Mouse (Mus musculus): Measurements from ENCODE around the gene Scoc. TPM values are rescaled to one million over a fixed set of nuclear protein-coding genes. Genes with fewer than 3 reads are reported as not detected.

The Scoc gene
- polyA plus RNA-seq, 1 experiment from 2014 or later = 212 TPM

GRCm38 (mm10) chr8:83426104-83426759 is 32.0 kb downstream of the Scoc start:
- no peak for ATAC-seq
- H3K9ac ChIP-seq (replicated peaks) = no peak overlapping the region
- no peak overlapping the region for H3K4me2 ChIP-seq (replicated peaks)
- no peak overlapping the region for H3K27ac ChIP-seq
- 81% methylated on average over 11 of the region's 11 CpGs for WGBS
- H3K9me3 ChIP-seq = no peaks in the 10 kb centered on the region
- H3K4me3 ChIP-seq (replicated peaks) = no peak overlapping the region
- H3K36me3 ChIP-seq = no peaks in the 10 kb centered on the region
- 0 out of 2 replicates have a peak, but pooled peaks cover 3% of the 10 kb centered on the region for H3K4me1 ChIP-seq (replicated peaks)
- no peaks in the 10 kb centered on the region for H3K27me3 ChIP-seq

- H3K27ac ChIP-seq = no peak overlapping the region
- H3K36me3 ChIP-seq = no peaks in the 10 kb centered on the region
- no peaks in the 10 kb centered on the region for H3K27me3 ChIP-seq
- 0 out of 2 replicates have a peak, but pooled peaks cover 3% of the 10 kb centered on the region for H3K4me1 ChIP-seq (replicated peaks)
- H3K9me3 ChIP-seq = no peaks in the 10 kb centered on the region
- no peak overlapping the region for H3K9ac ChIP-seq (replicated peaks)
- no peak overlapping the region for H3K4me2 ChIP-seq (replicated peaks)
- ATAC-seq = no peak
- H3K4me3 ChIP-seq (replicated peaks) = no peak overlapping the region
- 97% methylated on average over 6 of the region's 6 CpGs for WGBS
These were observed 33.0 kb downstream of the Scoc start for GRCm38 (mm10) chr8:83425202-83425601.

- 72% methylated on average over 13 of the region's 13 CpGs for WGBS
- Histone ChIP-seq H3K27me3 (no peaks in the 10 kb centered on the region), H3K4me3 (replicated peaks) (no peak overlapping the region), H3K9me3 (no peaks in the 10 kb centered on the region), H3K27ac (no peak overlapping the region), H3K4me2 (replicated peaks) (no peak overlapping the region), H3K9ac (replicated peaks) (no peak overlapping the region), H3K4me1 (replicated peaks) (0 out of 2 replicates have a peak, but pooled peaks cover 3% of the 10 kb centered on the region), H3K36me3 (no peaks in the 10 kb centered on the region)
- no peak for ATAC-seq
These were observed 35.0 kb downstream of the Scoc start for GRCm38 (mm10) chr8:83423032-83423825.

DNA sequence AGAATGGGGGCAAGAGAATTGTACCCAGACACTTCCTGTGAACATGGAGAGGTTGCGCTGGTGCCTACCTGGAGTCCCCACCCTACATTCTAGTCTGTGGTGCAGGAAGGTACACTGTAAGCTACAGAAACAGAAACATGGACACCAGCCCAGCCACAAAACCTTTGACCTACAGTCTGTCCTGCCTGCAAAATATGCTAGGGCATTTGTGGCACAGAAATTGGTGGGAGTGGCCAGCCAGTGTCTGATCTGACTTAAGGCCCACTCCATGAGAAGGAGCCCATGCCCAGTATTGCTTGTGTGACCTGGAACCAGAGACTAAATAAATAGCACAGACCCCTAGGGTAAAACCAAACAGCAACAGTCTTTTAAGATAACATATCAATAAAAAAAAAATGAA is 36.8 kb downstream of the Scoc start:
- no peaks in the 10 kb centered on the region for H3K36me3 ChIP-seq
- ATAC-seq = no peak
- 0 out of 2 replicates have a peak, but pooled peaks cover 3% of the 10 kb centered on the region for H3K4me1 ChIP-seq (replicated peaks)
- WGBS = 100% methylated on average over 1 of the region's 1 CpGs
- H3K4me3 ChIP-seq (replicated peaks) = no peak overlapping the region
- no peaks in the 10 kb centered on the region for H3K9me3 ChIP-seq
- no peak overlapping the region for H3K9ac ChIP-seq (replicated peaks)
- no peak overlapping the region for H3K4me2 ChIP-seq (replicated peaks)
- H3K27me3 ChIP-seq = no peaks in the 10 kb centered on the region
- no peak overlapping the region for H3K27ac ChIP-seq

GRCm38 (mm10) chr8:83418805-83419516 is 39.2 kb downstream of the Scoc start:
- 94% methylated on average over 11 of the region's 11 CpGs for WGBS
- no peak overlapping the region for H3K4me3 ChIP-seq (replicated peaks)
- ATAC-seq = no peak

DNA sequence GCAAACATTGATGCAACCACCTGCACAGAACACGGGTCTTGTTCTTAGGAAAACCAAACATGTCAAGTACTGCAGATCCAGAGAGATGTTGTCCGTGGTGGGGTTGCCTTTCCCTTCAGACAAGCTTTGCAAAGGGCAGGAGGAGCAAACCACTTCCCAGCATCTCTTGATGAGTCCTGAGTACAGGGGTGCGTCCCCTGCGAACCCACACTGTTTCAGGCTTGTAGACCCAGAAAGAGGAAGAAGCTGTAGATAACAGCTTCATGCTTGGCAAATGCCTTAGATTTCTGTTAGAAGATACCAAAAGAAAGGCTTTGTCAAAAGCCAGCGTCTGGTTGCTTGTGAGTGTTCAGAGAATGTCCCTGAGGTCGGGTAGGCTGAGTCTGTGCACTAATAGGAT is 40.2 kb downstream of the Scoc start:
- Histone ChIP-seq H3K4me1 (replicated peaks) (0 out of 2 replicates have a peak, but pooled peaks cover 1% of the 10 kb centered on the region), H3K9ac (replicated peaks) (no peak overlapping the region), H3K4me3 (replicated peaks) (no peak overlapping the region), H3K4me2 (replicated peaks) (no peak overlapping the region), H3K27me3 (no peaks in the 10 kb centered on the region), H3K9me3 (no peaks in the 10 kb centered on the region), H3K36me3 (no peaks in the 10 kb centered on the region), H3K27ac (no peak overlapping the region)
- 83% methylated on average over 6 of the region's 6 CpGs for WGBS
- no peak for ATAC-seq

More at GRCm38 (mm10) chr8:83418805-83419516, 39.2 kb downstream of the Scoc start:
- Histone ChIP-seq H3K4me1 (replicated peaks) (0 out of 2 replicates have a peak, but pooled peaks cover 3% of the 10 kb centered on the region), H3K9ac (replicated peaks) (no peak overlapping the region), H3K9me3 (no peaks in the 10 kb centered on the region), H3K4me2 (replicated peaks) (no peak overlapping the region), H3K27ac (no peak overlapping the region), H3K27me3 (no peaks in the 10 kb centered on the region), H3K36me3 (no peaks in the 10 kb centered on the region)

DNA sequence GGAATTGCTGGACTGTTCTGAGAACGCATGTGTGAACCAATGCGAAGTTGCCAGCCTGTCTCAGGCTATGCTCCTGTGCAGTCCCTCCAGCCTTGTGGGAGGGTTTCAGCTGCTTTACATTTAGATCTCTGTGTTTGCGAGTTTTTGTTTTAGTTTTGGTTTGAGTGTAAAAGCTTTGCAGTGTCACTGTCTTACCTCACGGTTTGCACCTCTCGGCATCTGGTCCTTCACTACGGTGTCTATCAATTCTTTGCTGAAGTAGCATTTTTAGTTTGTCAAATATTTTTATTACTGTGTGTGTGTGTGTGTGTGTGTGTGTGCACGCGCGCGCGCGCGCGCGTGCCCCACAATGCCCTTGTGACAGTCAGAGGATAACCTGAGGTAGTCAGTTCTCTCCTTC is 41.3 kb downstream of the Scoc start:
- no peak overlapping the region for H3K9ac ChIP-seq (replicated peaks)
- no peaks in the 10 kb centered on the region for H3K9me3 ChIP-seq
- no peaks in the 10 kb centered on the region for H3K36me3 ChIP-seq
- H3K4me2 ChIP-seq (replicated peaks) = no peak overlapping the region
- 96% methylated on average over 15 of the region's 15 CpGs for WGBS
- no peak overlapping the region for H3K4me3 ChIP-seq (replicated peaks)
- ATAC-seq = no peak
- no peaks in the 10 kb centered on the region for H3K27me3 ChIP-seq
- H3K27ac ChIP-seq = no peak overlapping the region
- H3K4me1 ChIP-seq (replicated peaks) = no peaks in the 10 kb centered on the region

- no peak overlapping the region for H3K9ac ChIP-seq (replicated peaks)
- H3K4me1 ChIP-seq (replicated peaks) = no peaks in the 10 kb centered on the region
- WGBS = 82% methylated on average over 7 of the region's 7 CpGs
- H3K4me3 ChIP-seq (replicated peaks) = no peak overlapping the region
- no peak overlapping the region for H3K27ac ChIP-seq
- H3K27me3 ChIP-seq = no peaks in the 10 kb centered on the region
- ATAC-seq = no peak
- H3K36me3 ChIP-seq = no peaks in the 10 kb centered on the region
- H3K9me3 ChIP-seq = no peaks in the 10 kb centered on the region
- H3K4me2 ChIP-seq (replicated peaks) = no peak overlapping the region
These were observed 49.7 kb downstream of the Scoc start for GRCm38 (mm10) chr8:83408496-83408895.

DNA sequence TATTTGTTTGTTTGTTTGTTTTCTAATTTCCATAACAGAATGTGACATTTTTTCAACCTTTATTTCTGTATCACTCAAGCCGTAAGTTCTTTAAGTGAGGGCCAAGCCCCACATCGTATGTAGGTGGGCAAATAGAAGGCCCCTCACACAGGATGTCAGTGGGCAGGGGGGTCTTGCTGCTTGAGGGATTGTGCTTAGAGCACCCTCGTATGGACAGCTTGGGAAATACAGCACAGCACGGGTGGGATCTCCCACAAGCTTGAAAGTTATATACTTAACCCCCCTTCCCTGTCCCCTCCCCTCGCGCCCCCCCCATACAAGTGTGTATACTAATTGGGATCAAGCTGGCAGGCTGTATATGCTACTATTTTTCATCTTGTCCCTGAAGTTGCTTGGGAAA is 51.4 kb downstream of the Scoc start:
- ATAC-seq = no peak
- H3K4me2 ChIP-seq (replicated peaks) = no peak overlapping the region

GRCm38 (mm10) chr8:83405548-83405947 is 52.6 kb downstream of the Scoc start:
- Histone ChIP-seq H3K4me2 (replicated peaks) (no peak overlapping the region), H3K36me3 (no peaks in the 10 kb centered on the region), H3K9ac (replicated peaks) (no peak overlapping the region), H3K4me1 (replicated peaks) (no peaks in the 10 kb centered on the region), H3K4me3 (replicated peaks) (no peak overlapping the region), H3K9me3 (no peaks in the 10 kb centered on the region), H3K27ac (no peak overlapping the region), H3K27me3 (no peaks in the 10 kb centered on the region)
- WGBS = 90% methylated on average over 10 of the region's 10 CpGs
- no peak for ATAC-seq

More for the DNA sequence above, 51.4 kb downstream of the Scoc start:
- Histone ChIP-seq H3K9ac (replicated peaks) (no peak overlapping the region), H3K27me3 (no peaks in the 10 kb centered on the region), H3K36me3 (no peaks in the 10 kb centered on the region), H3K4me1 (replicated peaks) (no peaks in the 10 kb centered on the region), H3K27ac (no peak overlapping the region), H3K9me3 (no peaks in the 10 kb centered on the region), H3K4me3 (replicated peaks) (no peak overlapping the region)
- 39% methylated on average over 6 of the region's 6 CpGs for WGBS

- H3K4me2 ChIP-seq (replicated peaks) = no peak overlapping the region
- no peak for ATAC-seq
- H3K27me3 ChIP-seq = no peaks in the 10 kb centered on the region
- WGBS = 80% methylated on average over 4 of the region's 4 CpGs
- H3K27ac ChIP-seq = no peak overlapping the region
- H3K4me3 ChIP-seq (replicated peaks) = no peak overlapping the region
- no peaks in the 10 kb centered on the region for H3K36me3 ChIP-seq
- H3K9ac ChIP-seq (replicated peaks) = no peak overlapping the region
- no peaks in the 10 kb centered on the region for H3K9me3 ChIP-seq
- no peaks in the 10 kb centered on the region for H3K4me1 ChIP-seq (replicated peaks)
These were observed 60.5 kb downstream of the Scoc start for GRCm38 (mm10) chr8:83397726-83398125.

DNA sequence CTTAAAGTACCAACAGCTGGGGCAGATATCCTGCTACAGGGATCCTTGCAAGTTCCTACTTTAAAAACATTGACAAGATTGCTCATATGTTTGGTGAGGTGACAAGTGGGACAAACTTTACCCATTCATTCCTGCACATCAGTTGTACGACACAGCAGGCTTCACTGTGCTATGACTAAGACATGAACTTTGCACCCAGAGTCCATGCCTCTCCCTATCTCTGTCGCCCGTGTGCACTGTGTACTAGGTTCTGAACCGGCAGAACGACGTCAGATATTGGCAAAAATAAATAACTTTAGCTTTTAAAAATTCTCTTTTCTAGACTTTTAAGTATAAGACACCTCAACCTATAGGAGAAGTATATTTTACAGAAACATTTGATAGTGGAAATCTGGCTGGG is 61.5 kb downstream of the Scoc start:
- H3K36me3 ChIP-seq = no peaks in the 10 kb centered on the region
- no peaks in the 10 kb centered on the region for H3K9me3 ChIP-seq
- no peak overlapping the region for H3K9ac ChIP-seq (replicated peaks)
- H3K4me1 ChIP-seq (replicated peaks) = no peaks in the 10 kb centered on the region
- no peaks in the 10 kb centered on the region for H3K27me3 ChIP-seq
- ATAC-seq = no peak
- no peak overlapping the region for H3K27ac ChIP-seq
- 92% methylated on average over 6 of the region's 6 CpGs for WGBS
- no peak overlapping the region for H3K4me2 ChIP-seq (replicated peaks)
- H3K4me3 ChIP-seq (replicated peaks) = no peak overlapping the region
